Mouse (Mus musculus) liver, postnatal 0 days (tissue): ENCODE measurements around the gene Epha1. TPM values are rescaled to one million over a fixed set of nuclear protein-coding genes. Genes with fewer than 3 reads are reported as not detected.
A peak's percentile ranks its signal among the peaks of the same experiment; 100 is the strongest.

Experiments used
- ATAC-seq: fragments of 200-750 bp; cut with Nextera tagmentation; 2 replicates; pipeline ENCODE4 v1.8.0; 2017; ENCODE audit warnings: mild to moderate bottlenecking, moderate library complexity
- DNase-seq: peaks from one replicate; pipeline ENCODE4 v3.0.0-alpha.2; 2016
- H3K27ac ChIP-seq: fragments of 300-500 bp; sonication (generic); 2 replicates; pipeline ENCODE4 v1.5.1; 2014; ENCODE audit warnings: antibody characterized with exemption, moderate library complexity, mild to moderate bottlenecking, low read depth
- H3K27me3 ChIP-seq: fragments of 300-500 bp; sonication (generic); 2 replicates; pipeline ENCODE4 v1.6.1; 2014; ENCODE audit warnings: low read length, control low read depth, mixed read lengths; ENCODE audit not compliant: insufficient read depth
- H3K36me3 ChIP-seq: fragments of 300-500 bp; sonication (generic); replicated peaks from 2 replicates; pipeline ENCODE4 v1.6.1; 2014; ENCODE audit warnings: mild to moderate bottlenecking, control low read depth, low read length, moderate library complexity, mixed read lengths; ENCODE audit not compliant: insufficient read depth
- H3K4me1 ChIP-seq: fragments of 300-500 bp; sonication (generic); 2 replicates; pipeline ENCODE4 v1.6.1; 2014; ENCODE audit warnings: antibody characterized with exemption, mild to moderate bottlenecking, control low read depth; ENCODE audit not compliant: insufficient read depth
- H3K4me2 ChIP-seq: fragments of 300-500 bp; sonication (generic); 2 replicates; pipeline ENCODE4 v1.6.1; 2014; ENCODE audit warnings: low read depth, mild to moderate bottlenecking, low read length, moderate library complexity, mixed read lengths
- H3K4me3 ChIP-seq: fragments of 300-500 bp; sonication (generic); 2 replicates; pipeline ENCODE4 v1.5.1; 2014; ENCODE audit warnings: low read depth, low read length
- H3K9ac ChIP-seq: fragments of 300-500 bp; sonication (generic); replicated peaks from 2 replicates; pipeline ENCODE4 v1.6.1; 2014; ENCODE audit warnings: mild to moderate bottlenecking, moderate library complexity
- H3K9me3 ChIP-seq: fragments of 300-500 bp; sonication (generic); 2 replicates; pipeline ENCODE4 v1.6.1; 2016; ENCODE audit warnings: mild to moderate bottlenecking, control low read depth, low read length, mixed read lengths
- CTCF ChIP-seq: sonication (generic); IDR thresholded peaks from 2 replicates; pipeline ENCODE4 v1.5.1; 2016; ENCODE audit warnings: antibody characterized with exemption, low read depth
- EP300 ChIP-seq: IDR thresholded peaks from 2 replicates; pipeline ENCODE4 v1.6.1; 2016; ENCODE audit warnings: antibody characterized with exemption, low read depth, mild to moderate bottlenecking
- WGBS: fragments of 180-500 bp; shearing (Covaris S2); extraction: QIAGEN DNeasy Blood & Tissue Kit; methylation state at CpG from one replicate; pipeline ENCODE4 v1.1.7; 2014; ENCODE audit not compliant: insufficient replicate concordance; 5-methylcytosine and 5-hydroxymethylcytosine counted together
- polyA plus RNA-seq: library from polyadenylated mRNA; unstranded; fragments of >200 nt; fragmentation: Nextera tagmentation; extraction: Ambion mirVana; gene quantifications from 2 replicates; pipeline ENCODE4 v1.2.1, GENCODE M21; 2015

Epha1 gene
- polyA plus RNA-seq, 1 experiment from 2014 or later: 18.7 TPM

GRCm38 (mm10) chr6:42398285-42398684 is 25.2 kb upstream of the Epha1 start:
- Histone ChIP-seq H3K27ac (no peak overlapping the region), H3K4me3 (no peak overlapping the region), H3K4me2 (no peak overlapping the region), H3K9me3 (no peaks in the 10 kb centered on the region), H3K27me3 (no peaks in the 10 kb centered on the region), H3K4me1 (peaks cover 12% of the 10 kb centered on the region), H3K36me3 (no peaks in the 10 kb centered on the region), H3K9ac (no peak overlapping the region)
- WGBS: 39% methylated on average over 3 of the region's 3 CpGs
- TF ChIP-seq EP300: no peak
- no peak for ATAC-seq
- no peak for DNase-seq

GRCm38 (mm10) chr6:42397041-42397657 is 24.1 kb upstream of the Epha1 start:
- DNase-seq: no peak
- no peak for ATAC-seq
- TF ChIP-seq EP300 (no peak), CTCF (no peak)
- no peak overlapping the region for H3K4me2 ChIP-seq
- no peaks in the 10 kb centered on the region for H3K36me3 ChIP-seq
- H3K27ac ChIP-seq: peak overlapping the region; percentile 56; the same call in 1 of the 2 replicates
- H3K27me3 ChIP-seq: no peaks in the 10 kb centered on the region
- no peak overlapping the region for H3K9ac ChIP-seq
- H3K4me3 ChIP-seq: no peak overlapping the region
- peaks cover 12% of the 10 kb centered on the region for H3K4me1 ChIP-seq
- H3K9me3 ChIP-seq: no peaks in the 10 kb centered on the region
- WGBS: 34% methylated on average over 3 of the region's 3 CpGs

GRCm38 (mm10) chr6:42395960-42396809 is 23.1 kb upstream of the Epha1 start:
- H3K27ac ChIP-seq: peak overlapping the region; percentile 56
- TF ChIP-seq CTCF (no peak), EP300 (peak; percentile 81)
- no peaks in the 10 kb centered on the region for H3K36me3 ChIP-seq
- WGBS: 52% methylated on average over 9 of the region's 9 CpGs
- no peak overlapping the region for H3K4me3 ChIP-seq
- no peak overlapping the region for H3K9ac ChIP-seq
- H3K4me1 ChIP-seq: peaks cover 12% of the 10 kb centered on the region
- H3K4me2 ChIP-seq: no peak overlapping the region
- ATAC-seq: peak; percentile 95
- DNase-seq: peak; percentile 83
- no peaks in the 10 kb centered on the region for H3K9me3 ChIP-seq
- H3K27me3 ChIP-seq: no peaks in the 10 kb centered on the region

- DNase-seq (no peak), ATAC-seq (no peak)
- no peaks in the 10 kb centered on the region for H3K27me3 ChIP-seq
- TF ChIP-seq CTCF (no peak), EP300 (no peak)
- H3K27ac ChIP-seq: peak overlapping the region; percentile 44; the same call in 1 of the 2 replicates
- no peaks in the 10 kb centered on the region for H3K9me3 ChIP-seq
- no peaks in the 10 kb centered on the region for H3K36me3 ChIP-seq
- WGBS: 37% methylated on average over 2 of the region's 2 CpGs
- H3K9ac ChIP-seq: no peak overlapping the region
- no peak overlapping the region for H3K4me3 ChIP-seq
- peaks cover 8% of the 10 kb centered on the region for H3K4me1 ChIP-seq
- no peak overlapping the region for H3K4me2 ChIP-seq
Measured at GRCm38 (mm10) chr6:42391796-42392330, 18.8 kb upstream of the Epha1 start.

GRCm38 (mm10) chr6:42385635-42386034 is 12.6 kb upstream of the Epha1 start:
- no peak for TF ChIP-seq CTCF
- TF ChIP-seq EP300: no peak
- Histone ChIP-seq H3K9me3 (no peaks in the 10 kb centered on the region), H3K36me3 (no peaks in the 10 kb centered on the region), H3K4me1 (no peaks in the 10 kb centered on the region), H3K4me3 (no peak overlapping the region), H3K4me2 (no peak overlapping the region), H3K27me3 (no peaks in the 10 kb centered on the region), H3K27ac (no peak overlapping the region), H3K9ac (no peak overlapping the region)
- DNase-seq (no peak), ATAC-seq (no peak)
- WGBS: 50% methylated on average over 4 of the region's 4 CpGs

GRCm38 (mm10) chr6:42383360-42383759 is 10.3 kb upstream of the Epha1 start:
- no peaks in the 10 kb centered on the region for H3K4me1 ChIP-seq
- no peak overlapping the region for H3K4me3 ChIP-seq
- H3K9me3 ChIP-seq: no peaks in the 10 kb centered on the region
- DNase-seq: no peak
- 73% methylated on average over 5 of the region's 5 CpGs for WGBS
- TF ChIP-seq CTCF: no peak
- no peak for TF ChIP-seq EP300
- H3K27ac ChIP-seq: no peak overlapping the region
- H3K36me3 ChIP-seq: no peaks in the 10 kb centered on the region
- no peaks in the 10 kb centered on the region for H3K27me3 ChIP-seq
- H3K9ac ChIP-seq: no peak overlapping the region
- no peak overlapping the region for H3K4me2 ChIP-seq
- ATAC-seq: no peak
